Mouse (Mus musculus) embryonic facial prominence, embryonic 14.5 days (tissue): Measurements from ENCODE around the gene Elp4. TPM values are rescaled to one million over a fixed set of nuclear protein-coding genes. Genes with fewer than 3 reads are reported as not detected.

ENCODE experiments used
- ATAC-seq: fragments of 200-750 bp; cut with Nextera tagmentation; 2 replicates; pipeline ENCODE4 v1.8.0; 2017; ENCODE audit warnings: low read depth, moderate number of reproducible peaks, moderate TSS enrichment
- DNase-seq: peaks from one replicate; pipeline ENCODE4 v3.0.0-alpha.2; 2015; ENCODE audit warnings: low spot score
- H3K27ac ChIP-seq: fragments of 300-500 bp; sonication (generic); replicated peaks from 2 replicates; pipeline ENCODE4 v1.5.1; 2014; ENCODE audit warnings: low read depth, mild to moderate bottlenecking, low read length, moderate library complexity
- H3K27me3 ChIP-seq: fragments of 300-500 bp; sonication (generic); replicated peaks from 2 replicates; pipeline ENCODE4 v1.6.1; 2014; ENCODE audit warnings: low read length; ENCODE audit not compliant: control insufficient read depth, insufficient read depth
- H3K36me3 ChIP-seq: fragments of 300-500 bp; sonication (generic); 2 replicates; pipeline ENCODE4 v1.6.1; 2014; ENCODE audit warnings: low read length, mixed read lengths; ENCODE audit not compliant: control insufficient read depth, insufficient read depth
- H3K4me1 ChIP-seq: fragments of 300-500 bp; sonication (generic); 2 replicates; pipeline ENCODE4 v1.6.1; 2014; ENCODE audit warnings: antibody characterized with exemption, low read length; ENCODE audit not compliant: control insufficient read depth, insufficient read depth
- H3K4me2 ChIP-seq: fragments of 300-500 bp; sonication (generic); 2 replicates; pipeline ENCODE4 v1.6.1; 2014; ENCODE audit warnings: low read depth, mild to moderate bottlenecking, low read length, moderate library complexity, mixed read lengths
- H3K4me3 ChIP-seq: fragments of 300-500 bp; sonication (generic); 2 replicates; pipeline ENCODE4 v1.5.1; 2014; ENCODE audit warnings: low read depth, mild to moderate bottlenecking, low read length
- H3K9ac ChIP-seq: fragments of 300-500 bp; sonication (generic); 2 replicates; pipeline ENCODE4 v1.6.1; 2014; ENCODE audit warnings: low read depth, mild to moderate bottlenecking, low read length, moderate library complexity, mixed read lengths
- H3K9me3 ChIP-seq: fragments of 300-500 bp; sonication (generic); 2 replicates; pipeline ENCODE4 v1.6.1; 2016; ENCODE audit warnings: low read length; ENCODE audit not compliant: control insufficient read depth
- WGBS: fragments of 180-500 bp; shearing (Covaris S2); extraction: QIAGEN DNeasy Blood & Tissue Kit; methylation state at CpG from one replicate; pipeline ENCODE4 v1.1.7; 2014; 5-methylcytosine and 5-hydroxymethylcytosine counted together
- polyA plus RNA-seq: library from polyadenylated mRNA; unstranded; fragments of >200 nt; fragmentation: Nextera tagmentation; extraction: Ambion mirVana; gene quantifications from 2 replicates; pipeline ENCODE4 v1.2.1, GENCODE M21; 2014

The Elp4 gene
- polyA plus RNA-seq, result 28.8 and 32.3 TPM in 2 replicates

DNA sequence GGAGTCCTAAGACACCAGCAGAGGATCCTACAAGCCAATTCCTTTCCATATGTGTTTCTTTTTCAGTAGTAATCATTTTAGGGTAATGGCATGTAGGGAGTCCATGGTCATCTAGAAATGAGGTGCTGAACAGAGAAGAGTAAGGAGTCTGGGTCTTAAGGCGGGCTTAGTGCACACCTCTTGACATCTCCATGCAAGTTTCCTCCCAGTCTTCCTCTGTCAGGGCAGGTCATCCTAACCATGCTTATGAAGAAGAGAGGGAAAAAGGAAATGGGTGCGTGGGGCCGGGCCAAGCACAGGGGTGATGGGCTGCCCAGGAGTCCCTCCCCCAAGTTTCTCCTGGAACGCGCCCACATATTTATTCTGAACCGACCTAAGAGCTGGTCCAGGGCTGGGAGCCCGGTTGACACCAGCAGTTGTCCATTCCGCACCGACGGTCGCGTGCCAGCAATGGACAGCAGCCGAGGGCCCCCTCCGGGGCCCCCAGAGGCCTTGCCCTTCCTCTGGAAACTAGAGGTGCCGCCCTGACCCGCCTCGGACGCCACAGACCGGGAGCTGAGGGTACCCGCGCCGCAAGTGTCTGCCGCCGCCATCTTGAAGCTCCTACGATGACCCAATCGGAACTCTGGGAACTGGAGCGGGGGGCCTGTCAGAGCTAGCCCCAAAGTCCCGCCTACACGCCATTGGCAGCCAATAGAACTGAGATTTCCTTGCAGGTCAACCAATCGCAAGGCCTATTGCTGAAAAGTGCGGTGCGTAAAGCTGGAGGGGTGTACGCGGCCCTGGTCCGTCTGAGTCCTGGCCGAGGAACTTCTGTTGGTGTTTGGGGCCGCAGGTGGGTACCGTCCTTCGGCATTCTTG lies at the start of gene Elp4, which contains the start of gene Immp1l:
Gene Elp4, minus strand, starts transcription at position 669 of the 861 bp plus-strand sequence.
Gene Immp1l, plus strand, starts transcription at position 743 of the 861 bp plus-strand sequence.
- Histone ChIP-seq H3K4me1 (peaks cover 12% of the 10 kb centered on the region), H3K9me3 (no peaks in the 10 kb centered on the region), H3K36me3 (peaks cover 8% of the 10 kb centered on the region; the same call in 1 of the 2 replicates), H3K27ac (no peak within 1 kb of the TSS; the same call in 1 of the 2 replicates), H3K27me3 (no peaks in the 10 kb centered on the region), H3K4me2 (peak within 1 kb of the TSS; percentile 71), H3K9ac (peak within 1 kb of the TSS; percentile 77), H3K4me3 (peak within 1 kb of the TSS; percentile 65)
- ATAC-seq, result peak; percentile 100
- peak; percentile 99 for DNase-seq
- under 1% methylated on average over 27 of the region's 39 CpGs for WGBS

DNA sequence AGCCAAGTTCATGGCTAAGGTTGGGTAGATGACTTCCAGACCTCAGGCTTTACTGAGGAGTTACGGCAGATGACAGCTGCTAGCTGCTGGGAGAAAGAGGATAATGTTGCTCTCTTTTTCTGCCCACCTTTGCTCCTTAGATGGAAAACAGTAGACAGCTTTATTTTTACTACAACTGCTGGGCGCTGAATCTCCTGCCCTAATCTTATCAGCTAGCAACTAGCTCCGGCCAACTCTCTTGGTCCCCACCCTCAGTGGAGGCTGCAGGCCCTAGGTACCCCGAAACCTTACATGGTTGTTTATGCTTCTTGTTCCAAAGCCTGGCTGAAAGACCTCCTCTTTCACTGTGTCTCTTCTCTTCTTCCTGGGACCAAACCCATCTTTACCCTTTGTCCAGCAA lies 49.5 kb upstream of the Elp4 start:
- ATAC-seq (no peak), DNase-seq (no peak)
- Histone ChIP-seq H3K9me3 (no peaks in the 10 kb centered on the region), H3K27me3 (no peaks in the 10 kb centered on the region), H3K36me3 (no peaks in the 10 kb centered on the region), H3K4me2 (no peak overlapping the region), H3K9ac (no peak overlapping the region), H3K27ac (no peak overlapping the region), H3K4me1 (no peaks in the 10 kb centered on the region), H3K4me3 (no peak overlapping the region)
- 72% methylated on average over 4 of the region's 4 CpGs for WGBS

DNA sequence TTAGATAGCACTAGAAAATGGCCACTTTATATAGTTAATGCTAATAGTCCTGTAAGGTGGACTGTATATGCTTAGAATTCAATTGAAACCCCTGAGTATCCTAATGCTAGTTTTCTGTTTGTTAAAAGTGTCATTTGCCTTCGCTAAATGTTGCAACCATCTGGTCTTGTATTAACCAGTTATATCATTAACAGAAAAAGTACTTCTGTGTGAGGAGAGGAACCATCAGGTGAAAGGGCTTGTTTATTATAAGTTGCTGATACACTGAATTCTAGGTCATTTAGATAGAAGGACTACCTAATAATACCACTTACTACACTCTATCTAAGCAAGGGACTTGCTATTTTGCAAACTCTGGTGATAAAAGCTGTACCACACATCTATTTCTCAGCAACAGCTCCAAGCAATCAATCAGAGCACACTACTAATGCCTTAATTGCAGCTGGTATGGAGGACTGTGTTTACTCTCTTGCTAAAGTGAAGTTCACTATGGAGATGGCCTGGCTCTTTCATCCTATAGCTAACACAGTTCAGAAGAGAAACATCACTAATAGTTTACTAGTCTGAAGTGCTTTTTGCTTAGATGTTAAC lies 47.1 kb upstream of the Elp4 start:
- no peak for ATAC-seq
- no peaks in the 10 kb centered on the region for H3K9me3 ChIP-seq
- no peak overlapping the region for H3K9ac ChIP-seq
- no peak overlapping the region for H3K4me2 ChIP-seq
- H3K27me3 ChIP-seq, result no peaks in the 10 kb centered on the region
- no peak overlapping the region for H3K4me3 ChIP-seq
- H3K4me1 ChIP-seq, result no peaks in the 10 kb centered on the region
- WGBS, result 91% methylated on average over 1 of the region's 1 CpGs
- no peak for DNase-seq
- H3K27ac ChIP-seq, result no peak overlapping the region
- H3K36me3 ChIP-seq, result no peaks in the 10 kb centered on the region

DNA sequence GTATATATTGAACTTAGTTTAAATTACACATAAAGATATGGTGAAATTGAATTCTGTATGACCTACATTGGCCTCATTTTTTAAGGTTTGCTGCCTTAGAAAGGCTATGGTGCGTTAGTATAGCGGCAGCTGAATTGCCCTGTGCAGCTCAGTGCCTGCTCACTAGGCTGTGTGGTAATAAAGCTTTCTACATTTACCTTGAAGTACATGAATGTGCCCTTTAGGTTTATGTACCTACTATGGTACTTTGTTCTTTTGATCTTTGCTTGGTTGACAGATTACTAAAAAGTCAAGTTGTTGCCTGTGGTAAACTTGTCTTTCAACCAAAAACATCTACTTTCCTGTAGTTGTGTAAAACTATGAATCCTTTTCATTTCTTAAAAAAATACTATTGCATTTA lies 45.8 kb upstream of the Elp4 start:
- ATAC-seq (no peak), DNase-seq (no peak)
- no peak overlapping the region for H3K4me3 ChIP-seq
- no peaks in the 10 kb centered on the region for H3K36me3 ChIP-seq
- 94% methylated on average over 2 of the region's 2 CpGs for WGBS
- no peak overlapping the region for H3K27ac ChIP-seq
- H3K4me1 ChIP-seq, result no peaks in the 10 kb centered on the region
- no peak overlapping the region for H3K9ac ChIP-seq
- H3K4me2 ChIP-seq, result no peak overlapping the region
- no peaks in the 10 kb centered on the region for H3K27me3 ChIP-seq
- no peaks in the 10 kb centered on the region for H3K9me3 ChIP-seq

DNA sequence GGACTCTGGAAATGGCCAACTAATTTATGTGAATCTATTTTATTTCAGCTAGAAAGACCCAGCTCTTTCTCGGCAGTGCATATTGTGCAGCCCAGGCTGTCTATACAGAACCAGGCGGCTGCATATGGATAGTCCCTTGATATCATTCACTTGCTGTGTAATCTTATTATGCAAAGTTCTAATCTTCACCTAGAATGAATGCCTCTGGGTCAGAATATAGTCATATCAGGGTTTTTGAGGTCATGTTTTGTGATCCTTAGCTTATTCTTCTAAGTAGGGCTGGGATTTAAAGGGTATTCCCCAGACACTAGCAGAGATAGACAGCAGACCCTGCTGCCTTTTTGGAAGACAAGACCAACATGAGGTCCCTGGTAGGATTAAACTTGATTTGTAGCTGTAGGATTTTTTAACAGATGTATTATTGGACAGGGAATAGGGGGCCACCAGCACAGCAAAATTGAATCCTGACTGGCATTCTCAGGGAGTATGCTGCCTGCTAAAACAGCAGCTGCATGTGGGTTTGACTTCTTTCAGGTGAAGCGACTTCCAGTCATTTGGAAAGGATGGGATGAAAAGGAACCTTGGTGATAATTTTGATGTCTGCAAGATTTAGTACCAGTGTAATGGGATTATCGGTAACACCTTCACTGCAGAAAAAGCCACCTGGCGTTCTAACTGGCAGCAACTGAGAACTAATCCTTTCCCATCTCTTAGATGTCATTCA lies 13.4 kb upstream of the Elp4 start:
- no peaks in the 10 kb centered on the region for H3K36me3 ChIP-seq
- no peak overlapping the region for H3K4me3 ChIP-seq
- no peak for DNase-seq
- 78% methylated on average over 5 of the region's 5 CpGs for WGBS
- H3K4me2 ChIP-seq, result no peak overlapping the region
- H3K9ac ChIP-seq, result no peak overlapping the region
- no peak overlapping the region for H3K27ac ChIP-seq
- H3K27me3 ChIP-seq, result no peaks in the 10 kb centered on the region
- no peaks in the 10 kb centered on the region for H3K9me3 ChIP-seq
- no peak for ATAC-seq
- H3K4me1 ChIP-seq, result no peaks in the 10 kb centered on the region

DNA sequence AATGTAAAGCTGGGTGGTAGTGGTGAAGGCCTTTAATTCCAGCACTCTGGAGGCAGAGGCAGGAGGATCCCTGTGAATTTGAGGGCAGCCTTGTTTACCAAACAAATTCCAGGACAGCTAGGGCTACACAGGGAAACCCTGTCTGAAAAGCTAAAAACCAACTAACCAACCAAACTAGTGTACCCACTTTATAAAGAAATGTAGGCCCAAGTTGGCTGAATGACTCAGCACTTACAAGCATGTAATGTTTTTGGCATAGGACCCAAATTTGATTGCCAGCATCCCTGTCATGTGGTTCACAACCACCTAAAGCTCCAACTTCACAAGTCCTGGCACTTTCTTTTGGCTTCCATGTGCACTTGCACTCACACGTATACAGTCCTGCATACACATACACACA lies 12.3 kb upstream of the Elp4 start:
- no peak for ATAC-seq

DNA sequence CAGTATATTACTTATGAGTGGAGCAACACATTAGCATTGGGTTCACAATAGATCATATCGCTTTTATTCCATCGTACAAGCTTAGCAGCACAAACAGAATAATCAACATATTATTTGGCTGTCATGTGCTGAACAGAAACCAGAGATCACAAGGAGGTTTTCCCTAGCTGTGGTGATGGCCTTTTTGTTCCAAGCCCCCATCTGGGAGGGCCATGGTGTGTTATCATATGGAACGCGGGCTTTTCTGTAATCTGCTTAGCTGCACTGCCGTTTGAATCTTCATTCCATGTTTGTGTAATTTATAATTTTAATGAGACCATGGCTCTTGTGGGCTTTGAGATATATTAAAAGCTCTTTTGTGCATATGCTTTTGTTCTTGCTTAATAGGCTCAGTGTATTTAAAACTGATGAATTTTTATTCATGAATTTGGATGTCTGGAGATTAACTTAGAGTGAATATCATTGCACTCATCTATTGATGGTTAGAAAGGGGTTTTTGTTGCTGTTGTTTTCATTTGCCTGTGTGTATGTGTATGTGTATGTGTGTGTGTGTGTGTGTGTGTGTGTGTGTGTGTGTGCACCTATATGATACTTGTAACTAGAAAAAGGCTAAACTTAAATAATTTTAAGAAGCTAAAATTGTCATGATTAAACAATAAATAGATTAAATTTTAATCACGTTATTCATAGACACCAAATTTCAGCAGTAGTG lies 9.4 kb upstream of the Elp4 start:
- Histone ChIP-seq H3K9me3 (no peaks in the 10 kb centered on the region), H3K27ac (no peak overlapping the region), H3K27me3 (no peaks in the 10 kb centered on the region), H3K4me2 (no peak overlapping the region), H3K36me3 (peaks cover 15% of the 10 kb centered on the region), H3K4me1 (no peaks in the 10 kb centered on the region), H3K9ac (no peak overlapping the region), H3K4me3 (no peak overlapping the region)
- WGBS, result 82% methylated on average over 6 of the region's 6 CpGs
- DNase-seq (peak; percentile 3), ATAC-seq (no peak)

More for the DNA sequence above, 12.3 kb upstream of the Elp4 start:
- H3K4me3 ChIP-seq, result no peak overlapping the region
- WGBS, result 92% methylated on average over 1 of the region's 1 CpGs
- H3K27me3 ChIP-seq, result no peaks in the 10 kb centered on the region
- H3K9me3 ChIP-seq, result no peaks in the 10 kb centered on the region
- H3K9ac ChIP-seq, result no peak overlapping the region
- H3K36me3 ChIP-seq, result no peaks in the 10 kb centered on the region
- H3K4me2 ChIP-seq, result no peak overlapping the region
- no peak overlapping the region for H3K27ac ChIP-seq
- H3K4me1 ChIP-seq, result no peaks in the 10 kb centered on the region
- DNase-seq, result peak; percentile 7

DNA sequence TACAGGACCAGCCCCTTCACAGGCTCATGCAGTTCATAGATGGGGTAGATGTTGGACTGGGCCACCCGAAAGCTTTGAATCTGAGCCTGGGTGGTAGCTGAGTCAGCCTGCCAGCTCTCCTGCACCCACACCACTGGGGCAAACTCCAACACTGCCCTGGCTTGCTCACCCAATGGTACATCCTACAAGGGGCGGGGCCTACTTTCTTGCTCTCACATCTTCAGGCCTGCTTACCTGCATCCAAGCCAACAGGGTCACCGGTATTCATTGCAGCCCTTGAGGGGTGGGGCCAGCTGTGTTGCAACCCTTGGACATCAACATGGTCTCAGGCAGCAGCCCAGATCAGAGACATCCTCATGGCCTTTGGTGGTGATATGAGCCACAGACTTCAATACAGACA lies 6.2 kb upstream of the Elp4 start:
- WGBS, result 95% methylated on average over 3 of the region's 3 CpGs
- ATAC-seq (no peak), DNase-seq (no peak)
- Histone ChIP-seq H3K27me3 (no peaks in the 10 kb centered on the region), H3K36me3 (peaks cover 23% of the 10 kb centered on the region), H3K4me1 (peaks cover 3% of the 10 kb centered on the region; the same call in 1 of the 2 replicates), H3K9me3 (no peaks in the 10 kb centered on the region), H3K9ac (no peak overlapping the region), H3K27ac (no peak overlapping the region), H3K4me3 (no peak overlapping the region), H3K4me2 (no peak overlapping the region)
